In genomic region chr12:99360958-99361751, GRCm38 (mm10) we compare ENCODE assay signal across 11 mouse cellular contexts.
DNase-seq lines count a peak whose midpoint lies in the region; ATAC-seq and TF ChIP-seq lines count a peak whose summit lies in the region.
"Had no signal": no experiment of that assay in that cellular context is flagged by ENCODE, and none has a peak within 500 bp of the region (broad histone marks: within the 10 kb centered on the region; RNA-seq: fewer than 3 reads in every experiment).

No protein-coding gene starts in this region.

- peak overlapping the region; percentile 77 for H3K27ac ChIP-seq in gastrocnemius, adult 2 months
- H3K27ac ChIP-seq in lung, embryonic 14.5 days (ENCODE audit: low read depth) = peak overlapping the region; percentile 36; the same call in 1 of the 2 replicates
- H3K27ac ChIP-seq in lung, postnatal 0 days (ENCODE audit: low read length) = no peak overlapping the region
- H3K27ac ChIP-seq in forebrain, embryonic 10.5 days = peak overlapping the region; percentile 51; the same call in 1 of the 2 replicates
- H3K27ac ChIP-seq: neural tube, embryonic 12.5 days had no signal

- H3K27me3 ChIP-seq in lung, embryonic 14.5 days (ENCODE audit: insufficient read depth, low read length) = no peaks in the 10 kb centered on the region
- no peaks in the 10 kb centered on the region for H3K27me3 ChIP-seq in lung, postnatal 0 days (replicated peaks; ENCODE audit: insufficient read depth, low read length)
- H3K27me3 ChIP-seq in forebrain, embryonic 10.5 days (ENCODE audit: poor library complexity, severe bottlenecking) = no peaks in the 10 kb centered on the region
- no peaks in the 10 kb centered on the region for H3K27me3 ChIP-seq in splenic B cell, adult 2 months (ENCODE audit: control insufficient read depth, insufficient read depth, low read length, poor library complexity, severe bottlenecking)
- H3K27me3 ChIP-seq: neural tube, embryonic 12.5 days had no signal

- no peak overlapping the region for H3K4me3 ChIP-seq in gastrocnemius, adult 2 months
- no peak overlapping the region for H3K4me3 ChIP-seq in lung, embryonic 14.5 days (ENCODE audit: low read depth, low read length)
- H3K4me3 ChIP-seq in lung, postnatal 0 days (ENCODE audit: low read depth, low read length) = no peak overlapping the region
- H3K4me3 ChIP-seq in forebrain, embryonic 10.5 days = no peak overlapping the region
- H3K4me3 ChIP-seq: neural tube, embryonic 12.5 days had no signal

- TF ChIP-seq EP300 in lung, postnatal 0 days (IDR thresholded peaks at IDR 0.05) = no peak

- intact Hi-C loops in gastrocnemius, adult 2 months (cut with DNase I) = no loop called here

- H3K36me3 ChIP-seq in lung, embryonic 14.5 days (ENCODE audit: insufficient read depth) = no peaks in the 10 kb centered on the region
- no peaks in the 10 kb centered on the region for H3K36me3 ChIP-seq in lung, postnatal 0 days (ENCODE audit: insufficient read depth, low read length)
- peaks cover 2% of the 10 kb centered on the region; the same call in 1 of the 2 replicates for H3K36me3 ChIP-seq in forebrain, embryonic 10.5 days (replicated peaks)
- no peaks in the 10 kb centered on the region for H3K36me3 ChIP-seq in splenic B cell, adult 2 months (ENCODE audit: control insufficient read depth, insufficient read depth, low read length, poor library complexity, severe bottlenecking)
- H3K36me3 ChIP-seq: neural tube, embryonic 12.5 days had no signal

- H3K4me1 ChIP-seq in lung, embryonic 14.5 days (ENCODE audit: insufficient read depth) = 0 out of 2 replicates have a peak, but pooled peaks cover 9% of the 10 kb centered on the region
- no peaks in the 10 kb centered on the region for H3K4me1 ChIP-seq in lung, postnatal 0 days (ENCODE audit: insufficient read depth, low read depth, low read length)
- H3K4me1 ChIP-seq in forebrain, embryonic 10.5 days = peaks cover 44% of the 10 kb centered on the region

- H3K4me2 ChIP-seq in lung, embryonic 14.5 days = no peak overlapping the region
- no peak overlapping the region for H3K4me2 ChIP-seq in lung, postnatal 0 days (replicated peaks; ENCODE audit: low read depth, low read length)
- H3K4me2 ChIP-seq: neural tube, embryonic 12.5 days had no signal

- H3K9ac ChIP-seq in lung, embryonic 14.5 days = no peak overlapping the region
- no peak overlapping the region for H3K9ac ChIP-seq in lung, postnatal 0 days (replicated peaks; ENCODE audit: low read depth)
- H3K9ac ChIP-seq: neural tube, embryonic 12.5 days had no signal

- no peaks in the 10 kb centered on the region for H3K9me3 ChIP-seq in lung, embryonic 14.5 days (ENCODE audit: low read depth, low read length)
- H3K9me3 ChIP-seq in lung, postnatal 0 days (ENCODE audit: low read length) = no peaks in the 10 kb centered on the region
- no peaks in the 10 kb centered on the region for H3K9me3 ChIP-seq in forebrain, embryonic 10.5 days
- H3K9me3 ChIP-seq: neural tube, embryonic 12.5 days had no signal

- TF ChIP-seq CTCF in gastrocnemius, adult 2 months (IDR thresholded peaks at IDR 0.05) = no peak
- TF ChIP-seq CTCF in lung, embryonic 14.5 days (IDR thresholded peaks at IDR 0.05; ENCODE audit: low read depth) = no peak
- no peak for TF ChIP-seq CTCF in lung, postnatal 0 days (IDR thresholded peaks at IDR 0.05)

- no peak for ATAC-seq in lung, embryonic 14.5 days (ENCODE audit: insufficient read depth)
- no peak for ATAC-seq in lung, postnatal 0 days

- DNase-seq in gastrocnemius, adult 2 months = no peak
- no peak for DNase-seq in gastrocnemius, postnatal 10 days
- DNase-seq in lung, embryonic 14.5 days = no peak
- no peak for DNase-seq in lung, postnatal 0 days (ENCODE audit: low spot score)
- DNase-seq in forebrain, embryonic 10.5 days (ENCODE audit: extremely low spot score, low spot score) = no peak
- DNase-seq in splenic B cell, adult 2 months (ENCODE audit: low read depth, low spot score) = peak; percentile 31
- DNase-seq in adrenal gland, postnatal 36 days = no peak
- no peak for DNase-seq in thymus, postnatal 36 days
- DNase-seq: cerebellum, adult 11 months; kidney, adult 11 months had no signal

- 58% methylated on average over 8 of the region's 8 CpGs for whole genome bisulfite sequencing in lung, embryonic 14.5 days
- WGBS in lung, postnatal 0 days = 60% methylated on average over 8 of the region's 8 CpGs
- 72% methylated on average over 8 of the region's 8 CpGs for WGBS in forebrain, embryonic 10.5 days
